Mouse (Mus musculus): Measurements from ENCODE around the gene Trp53.
A peak's percentile ranks its signal among the peaks of the same experiment; 100 is the strongest.

DNA sequence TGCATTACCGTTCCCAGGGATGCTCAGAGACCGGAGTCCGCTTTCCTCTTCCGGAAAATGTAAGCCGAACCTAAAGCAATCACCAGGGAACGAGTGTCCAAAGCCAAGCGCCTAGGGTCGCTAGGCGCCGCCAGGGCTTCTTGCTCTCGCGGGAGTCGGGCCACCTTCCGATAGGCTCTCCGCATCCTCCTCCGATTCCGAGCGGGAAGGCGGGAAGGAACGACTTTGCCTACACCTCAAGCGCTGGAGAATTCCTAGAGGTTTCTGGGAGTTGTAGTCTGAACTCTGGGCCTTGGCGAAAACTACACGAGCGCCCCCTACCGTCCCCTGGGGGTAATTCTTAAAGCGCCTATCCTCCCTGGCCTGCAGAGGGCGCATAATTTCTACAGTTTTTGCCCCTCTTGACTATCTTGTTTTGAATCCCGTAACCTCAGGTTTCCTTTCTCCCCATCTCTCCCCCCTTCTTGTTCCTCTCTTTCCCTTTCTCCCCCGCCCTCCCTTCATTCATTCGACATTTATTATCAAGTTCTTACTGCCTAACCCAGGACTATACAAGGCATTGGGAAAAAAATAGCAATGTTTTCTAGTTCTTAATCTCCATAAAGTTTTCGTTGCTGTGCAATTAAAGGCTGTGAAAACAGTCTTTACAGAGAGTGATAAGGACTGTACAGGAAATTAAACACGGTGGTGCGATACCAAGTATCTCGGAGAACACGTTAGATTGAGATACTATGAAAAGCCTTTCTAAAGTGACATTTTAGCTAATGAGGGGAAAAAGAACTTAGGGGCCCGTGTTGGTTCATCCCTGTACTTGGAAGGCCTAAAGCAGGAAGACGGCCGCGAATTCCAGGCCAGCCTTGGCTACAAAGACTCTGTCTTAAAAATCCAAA lies 786 bp upstream of the Trp53 start:
- TF ChIP-seq CTCF (IDR thresholded peaks at IDR 0.05 in 2 of 3, conservative IDR thresholded peaks at IDR 0.05 in 1 of 3; ENCODE audit: control insufficient read depth in 1 of 3, insufficient read depth in 1 of 3, low read depth in 2 of 3, low read length in 3 of 3, poor library complexity in 1 of 3, severe bottlenecking in 1 of 3) (peak; percentile 93 to 100 (median 97)), MXI1 (IDR thresholded peaks at IDR 0.05; ENCODE audit: low read depth, low read length) (no peak; the same call in 1 of the 2 replicates), MAX (IDR thresholded peaks at IDR 0.05; ENCODE audit: low read length) (0 out of 2 replicates have a peak, but pooled peaks have one; percentile 19), TAL1 (IDR thresholded peaks at IDR 0.05; ENCODE audit: low read length) (0 out of 2 replicates have a peak, but pooled peaks have one; percentile 15), HCFC1 (IDR thresholded peaks at IDR 0.05; ENCODE audit: low read depth, low read length) (peak; percentile 93), NELFE (IDR thresholded peaks at IDR 0.05; ENCODE audit: low read depth, low read length) (no peak; the same call in 1 of the 2 replicates), UBTF (IDR thresholded peaks at IDR 0.05; ENCODE audit: borderline replicate concordance, insufficient read depth, low read depth, low read length) (0 out of 2 replicates have a peak, but pooled peaks have one; percentile 32), NRF1 (IDR thresholded peaks at IDR 0.05; ENCODE audit: insufficient read depth, low read depth, low read length, poor library complexity, severe bottlenecking) (peak; percentile 32; the same call in 1 of the 2 replicates)

Data from MEL (cell line).